Mouse (Mus musculus) mouse trophoblast stem cell (cell line): ENCODE results near the gene Alkbh4.

Source experiments
- in situ Hi-C, 2 experiments: fragments of 300-500 bp; cut with MseI, MboI; formaldehyde crosslinking; loops; 2 replicates in 1 of 2; 3 replicates in 1 of 2; pipeline ENCODE4 v1.15.1; 2025

Gene Alkbh4

GRCm38 (mm10) chr5:136179594-136179993 lies 43.6 kb downstream of the Alkbh4 start:
- in situ Hi-C loops: no loop called here

- in situ Hi-C loops: no loop called here
These were observed 45.3 kb downstream of the Alkbh4 start for GRCm38 (mm10) chr5:136181197-136181596.

GRCm38 (mm10) chr5:136182049-136182448 lies 46.1 kb downstream of the Alkbh4 start:
- in situ Hi-C loops: no loop called here

GRCm38 (mm10) chr5:136182830-136183229 lies 46.9 kb downstream of the Alkbh4 start:
- in situ Hi-C loops: no loop called here

GRCm38 (mm10) chr5:136183766-136184165 lies 47.8 kb downstream of the Alkbh4 start:
- in situ Hi-C loops: no loop called here

GRCm38 (mm10) chr5:136186723-136187122 lies 50.8 kb downstream of the Alkbh4 start:
- in situ Hi-C loops: no loop called here
